In the genomic region with DNA sequence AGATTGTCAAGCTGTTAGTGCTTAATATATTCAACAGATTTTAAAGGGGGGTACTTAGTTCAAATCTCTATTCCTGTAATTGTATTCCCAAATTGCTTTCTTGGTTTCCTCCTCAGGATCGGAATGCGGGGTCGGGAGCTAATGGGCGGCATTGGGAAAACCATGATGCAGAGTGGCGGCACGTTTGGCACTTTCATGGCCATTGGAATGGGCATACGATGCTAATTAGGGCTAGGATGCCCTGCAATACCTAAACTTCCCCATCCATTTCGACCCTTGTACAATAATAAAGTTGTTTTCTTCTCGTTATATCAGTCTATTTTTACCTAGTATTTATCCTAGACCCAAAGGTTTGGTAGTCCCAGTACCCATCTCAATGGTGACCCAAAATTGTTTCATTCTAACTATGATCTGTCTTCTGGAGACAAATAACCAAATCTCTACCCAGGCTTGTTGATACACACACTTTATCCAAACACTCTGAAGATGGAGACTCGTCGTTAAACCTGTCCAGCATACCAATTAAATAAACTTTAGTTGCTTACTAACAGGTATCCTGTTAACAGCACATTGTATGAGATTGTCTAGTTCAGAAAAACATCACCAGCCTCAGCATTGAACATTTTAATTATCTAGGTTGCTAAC, we compare ENCODE assay signal across 10 mouse cellular contexts. TPM values are rescaled to one million over a fixed set of nuclear protein-coding genes. Genes with fewer than 3 reads are reported as not detected.
A peak's percentile ranks its signal among the peaks of the same experiment; 100 is the strongest.
DNase-seq lines count a peak whose midpoint lies in the region; ATAC-seq and TF ChIP-seq lines count a peak whose summit lies in the region.
"Had no signal": no experiment of that assay in that cellular context is flagged by ENCODE, and none has a peak within 500 bp of the region (broad histone marks: within the 10 kb centered on the region; RNA-seq: fewer than 3 reads in every experiment).

No protein-coding gene starts in this region.

- intact Hi-C loops in gastrocnemius, adult 2 months (cut with DNase I), result no loop called here

- H3K4me2 ChIP-seq in midbrain, postnatal 0 days (ENCODE audit: low read depth, low read length, poor library complexity, severe bottlenecking), result no peak overlapping the region
- peak overlapping the region; percentile 81 for H3K4me2 ChIP-seq in limb, embryonic 13.5 days (replicated peaks)

- no peaks in the 10 kb centered on the region for H3K9me3 ChIP-seq in midbrain, embryonic 10.5 days (replicated peaks)
- H3K9me3 ChIP-seq in midbrain, postnatal 0 days (ENCODE audit: low read length), result no peaks in the 10 kb centered on the region
- no peaks in the 10 kb centered on the region for H3K9me3 ChIP-seq in limb, embryonic 13.5 days

- 74% methylated on average over 11 of the region's 11 CpGs for WGBS in midbrain, embryonic 10.5 days
- WGBS in midbrain, postnatal 0 days, result 66% methylated on average over 11 of the region's 11 CpGs
- 53% methylated on average over 11 of the region's 11 CpGs for WGBS in limb, embryonic 13.5 days

- H3K4me1 ChIP-seq in midbrain, embryonic 10.5 days, result peaks cover 22% of the 10 kb centered on the region
- no peaks in the 10 kb centered on the region for H3K4me1 ChIP-seq in midbrain, postnatal 0 days (ENCODE audit: insufficient read depth, low read length)
- H3K4me1 ChIP-seq in limb, embryonic 13.5 days, result peaks cover 17% of the 10 kb centered on the region

- no peak for TF ChIP-seq CTCF in gastrocnemius, adult 2 months (IDR thresholded peaks at IDR 0.05)
- no peak for TF ChIP-seq CTCF in midbrain, postnatal 0 days (IDR thresholded peaks at IDR 0.05)

- no peaks in the 10 kb centered on the region for H3K27me3 ChIP-seq in midbrain, embryonic 10.5 days (ENCODE audit: low read depth, poor library complexity, severe bottlenecking)
- no peaks in the 10 kb centered on the region for H3K27me3 ChIP-seq in midbrain, postnatal 0 days (ENCODE audit: insufficient read depth, low read length)
- H3K27me3 ChIP-seq in limb, embryonic 13.5 days, result no peaks in the 10 kb centered on the region

- no peak for DNase-seq in gastrocnemius, adult 2 months
- no peak for DNase-seq in gastrocnemius, postnatal 4 days (ENCODE audit: low spot score in 2 of 2)
- no peak for DNase-seq in midbrain, embryonic 10.5 days (ENCODE audit: low spot score)
- DNase-seq in midbrain, postnatal 0 days (ENCODE audit: low spot score), result no peak
- DNase-seq in right cerebral cortex, postnatal 4 days, result no peak
- no peak for DNase-seq in testis, postnatal 14 days (ENCODE audit: low spot score)
- DNase-seq in cerebellum, adult 9-10 months, result no peak
- DNase-seq: adrenal gland, postnatal 25 days; kidney, postnatal 14 days had no signal

- no peak overlapping the region for H3K9ac ChIP-seq in midbrain, postnatal 0 days (replicated peaks; ENCODE audit: low read length, poor library complexity, severe bottlenecking)
- no peak overlapping the region for H3K9ac ChIP-seq in limb, embryonic 13.5 days

- H3K36me3 ChIP-seq in midbrain, embryonic 10.5 days, result peaks cover 60% of the 10 kb centered on the region
- peaks cover 7% of the 10 kb centered on the region for H3K36me3 ChIP-seq in midbrain, postnatal 0 days (ENCODE audit: insufficient read depth, low read length)
- peaks cover 43% of the 10 kb centered on the region for H3K36me3 ChIP-seq in limb, embryonic 13.5 days

- H3K27ac ChIP-seq in gastrocnemius, adult 2 months, result no peak overlapping the region
- no peak overlapping the region for H3K27ac ChIP-seq in midbrain, embryonic 10.5 days (replicated peaks)
- no peak overlapping the region for H3K27ac ChIP-seq in midbrain, postnatal 0 days (ENCODE audit: low read depth, low read length)
- H3K27ac ChIP-seq in limb, embryonic 13.5 days, result no peak overlapping the region

- H3K4me3 ChIP-seq in gastrocnemius, adult 2 months, result peak overlapping the region; percentile 93
- H3K4me3 ChIP-seq in midbrain, embryonic 10.5 days, result peak overlapping the region; percentile 85
- no peak overlapping the region for H3K4me3 ChIP-seq in midbrain, postnatal 0 days (ENCODE audit: low read depth, low read length)
- H3K4me3 ChIP-seq in limb, embryonic 13.5 days, result peak overlapping the region; percentile 89

- no peak for ATAC-seq in midbrain, postnatal 0 days (ENCODE audit: low FRiP score)
- no peak for ATAC-seq in limb, embryonic 13.5 days (ENCODE audit: low FRiP score, low read depth)

RNA-seq across cellular contexts. Expression of a gene that starts 1.6 kb away (rescaled TPM):
- 10 to 100 TPM; 75.3 to 83.5 TPM for total RNA-seq in gastrocnemius, adult 2 months (2021)
- total RNA-seq in gastrocnemius, postnatal 4 days (2021), result 10 to 100 TPM; 35.2 to 35.3 TPM
- 46.0 and 46.7 TPM in 2 replicates for polyA plus RNA-seq in midbrain, embryonic 10.5 days (2016; fragmentation: Nextera tagmentation; extraction: Ambion mirVana)
- 34.5 and 40.3 TPM in 2 replicates for total RNA-seq in midbrain, postnatal 0 days (2014; rRNA removed)
- polyA plus RNA-seq in midbrain, postnatal 0 days (2015; fragmentation: Nextera tagmentation; extraction: Ambion mirVana), result 34.9 and 38.5 TPM in 2 replicates
- 36.1 and 36.6 TPM in 2 replicates for polyA plus RNA-seq in limb, embryonic 13.5 days (2015; fragmentation: Nextera tagmentation; extraction: Ambion mirVana)

RNA-seq across cellular contexts. Expression of a gene that starts 1.8 kb away (rescaled TPM):
- 100 to 1,000 TPM; 187 to 259 TPM for total RNA-seq in gastrocnemius, adult 2 months (2021)
- 100 to 1,000 TPM; 215 to 232 TPM for total RNA-seq in gastrocnemius, postnatal 4 days (2021)
- polyA plus RNA-seq in midbrain, embryonic 10.5 days (2016; fragmentation: Nextera tagmentation; extraction: Ambion mirVana), result 426 and 441 TPM in 2 replicates
- 89.4 and 107 TPM in 2 replicates for total RNA-seq in midbrain, postnatal 0 days (2014; rRNA removed)
- polyA plus RNA-seq in midbrain, postnatal 0 days (2015; fragmentation: Nextera tagmentation; extraction: Ambion mirVana), result 521 and 552 TPM in 2 replicates
- 382 and 393 TPM in 2 replicates for polyA plus RNA-seq in limb, embryonic 13.5 days (2015; fragmentation: Nextera tagmentation; extraction: Ambion mirVana)

RNA-seq across cellular contexts. Expression of a gene that starts 18.7 kb away (rescaled TPM):
- total RNA-seq in gastrocnemius, adult 2 months (2021), result 1 to 10 TPM; 3.8 to 4.3 TPM
- total RNA-seq in gastrocnemius, postnatal 4 days (2021), result 10 to 100 TPM; 19.6 to 21.3 TPM
- polyA plus RNA-seq in midbrain, embryonic 10.5 days (2016; fragmentation: Nextera tagmentation; extraction: Ambion mirVana), result 19.1 and 27.3 TPM in 2 replicates
- 54.1 and 56.8 TPM in 2 replicates for total RNA-seq in midbrain, postnatal 0 days (2014; rRNA removed)
- 10.1 and 10.8 TPM in 2 replicates for polyA plus RNA-seq in midbrain, postnatal 0 days (2015; fragmentation: Nextera tagmentation; extraction: Ambion mirVana)
- polyA plus RNA-seq in limb, embryonic 13.5 days (2015; fragmentation: Nextera tagmentation; extraction: Ambion mirVana), result 15.4 and 20.3 TPM in 2 replicates

RNA-seq across cellular contexts. Expression of a gene that starts 33.8 kb away (rescaled TPM):
- total RNA-seq in gastrocnemius, adult 2 months (2021), result 1 to 10 TPM; 4.9 to 8.1 TPM
- 10 to 100 TPM; 25.3 to 27.4 TPM for total RNA-seq in gastrocnemius, postnatal 4 days (2021)
- 43.9 and 47.2 TPM in 2 replicates for polyA plus RNA-seq in midbrain, embryonic 10.5 days (2016; fragmentation: Nextera tagmentation; extraction: Ambion mirVana)
- total RNA-seq in midbrain, postnatal 0 days (2014; rRNA removed), result 29.2 and 33.2 TPM in 2 replicates
- 17.2 and 19.8 TPM in 2 replicates for polyA plus RNA-seq in midbrain, postnatal 0 days (2015; fragmentation: Nextera tagmentation; extraction: Ambion mirVana)
- 28.8 and 36.8 TPM in 2 replicates for polyA plus RNA-seq in limb, embryonic 13.5 days (2015; fragmentation: Nextera tagmentation; extraction: Ambion mirVana)

RNA-seq across cellular contexts. Expression of a gene that starts 33.8 kb away (rescaled TPM):
- total RNA-seq in gastrocnemius, adult 2 months (2021), result 10 to 100 TPM in 1 of 2 experiments, 1 to 10 TPM in 1; 8.6 to 10.1 TPM
- total RNA-seq in gastrocnemius, postnatal 4 days (2021), result 10 to 100 TPM; 19.1 to 20.9 TPM
- polyA plus RNA-seq in midbrain, embryonic 10.5 days (2016; fragmentation: Nextera tagmentation; extraction: Ambion mirVana), result 58.9 and 67.0 TPM in 2 replicates
- total RNA-seq in midbrain, postnatal 0 days (2014; rRNA removed), result 30.0 and 34.1 TPM in 2 replicates
- 13.7 and 13.8 TPM in 2 replicates for polyA plus RNA-seq in midbrain, postnatal 0 days (2015; fragmentation: Nextera tagmentation; extraction: Ambion mirVana)
- 62.5 and 64.4 TPM in 2 replicates for polyA plus RNA-seq in limb, embryonic 13.5 days (2015; fragmentation: Nextera tagmentation; extraction: Ambion mirVana)
